Mouse (Mus musculus): ENCODE measurements around the gene Actl10. TPM values are rescaled to one million over a fixed set of nuclear protein-coding genes. Genes with fewer than 3 reads are reported as not detected.

Actl10 gene
- polyA plus RNA-seq, 1 experiment, result 39.7 TPM

DNA sequence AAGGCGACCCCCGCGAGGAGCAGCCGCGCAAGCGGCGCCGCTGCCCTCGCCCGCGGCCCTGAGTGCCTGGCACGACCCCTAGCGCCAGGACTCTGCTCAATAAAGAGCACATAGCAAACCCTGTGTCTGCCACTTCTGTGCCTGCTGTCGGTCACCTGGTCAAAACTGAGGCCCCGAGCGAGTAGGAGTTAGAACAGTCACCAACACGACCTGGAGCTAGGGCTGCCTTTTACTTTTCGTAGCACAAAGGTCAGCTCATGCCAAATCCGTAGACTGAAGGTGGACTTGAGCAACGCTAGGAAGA, 1.7 kb upstream of the Actl10 start:
- no peaks in the 10 kb centered on the region for H3K36me3 ChIP-seq (ENCODE audit: control insufficient read depth, insufficient read depth, low read length)
- H3K4me1 ChIP-seq (ENCODE audit: control insufficient read depth, insufficient read depth, low read length), result peaks cover 13% of the 10 kb centered on the region
- peak overlapping the region; percentile 93 for H3K4me3 ChIP-seq (ENCODE audit: control insufficient read depth, low read depth, low read length)
- H3K27ac ChIP-seq (ENCODE audit: control insufficient read depth, insufficient read depth, low read depth, low read length), result no peak overlapping the region; the same call in 1 of the 2 replicates
- H3K27me3 ChIP-seq (ENCODE audit: control insufficient read depth, insufficient read depth, low read length), result no peaks in the 10 kb centered on the region
- TF ChIP-seq POLR2A (IDR thresholded peaks at IDR 0.05; ENCODE audit: control insufficient read depth, low read depth, low read length), result peak; percentile 7; the same call in 1 of the 2 replicates
- TF ChIP-seq CTCF (IDR thresholded peaks at IDR 0.05; ENCODE audit: control insufficient read depth, insufficient read depth, insufficient replicate concordance, low read depth, low read length), result no peak

DNA sequence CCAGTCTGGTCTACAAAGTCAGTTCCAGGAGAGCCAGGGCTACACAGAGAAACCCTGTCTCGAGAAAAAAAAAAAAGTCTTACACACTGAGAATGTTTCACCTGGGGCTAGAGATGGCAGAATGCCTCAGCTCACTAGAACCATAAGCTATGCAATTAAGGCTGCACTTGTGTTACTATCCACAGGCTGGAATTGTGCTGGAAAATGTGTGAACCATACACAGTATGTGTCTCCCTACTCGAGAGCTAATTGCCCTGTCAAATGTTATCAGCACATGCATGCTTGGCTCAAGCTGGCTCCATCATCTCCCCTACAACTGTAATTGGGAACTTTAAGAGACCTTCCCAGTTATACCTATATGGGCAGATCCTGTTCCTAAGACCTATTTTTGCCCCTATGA, 639 bp upstream of the Actl10 start:
- Histone ChIP-seq H3K4me3 (ENCODE audit: control insufficient read depth, low read depth, low read length) (peak overlapping the region; percentile 93), H3K4me1 (ENCODE audit: control insufficient read depth, insufficient read depth, low read length) (peaks cover 13% of the 10 kb centered on the region), H3K36me3 (ENCODE audit: control insufficient read depth, insufficient read depth, low read length) (no peaks in the 10 kb centered on the region), H3K27ac (ENCODE audit: control insufficient read depth, insufficient read depth, low read depth, low read length) (no peak overlapping the region), H3K27me3 (ENCODE audit: control insufficient read depth, insufficient read depth, low read length) (no peaks in the 10 kb centered on the region)
- TF ChIP-seq POLR2A (IDR thresholded peaks at IDR 0.05; ENCODE audit: control insufficient read depth, low read depth, low read length) (no peak), CTCF (IDR thresholded peaks at IDR 0.05; ENCODE audit: control insufficient read depth, insufficient read depth, insufficient replicate concordance, low read depth, low read length) (no peak)

DNA sequence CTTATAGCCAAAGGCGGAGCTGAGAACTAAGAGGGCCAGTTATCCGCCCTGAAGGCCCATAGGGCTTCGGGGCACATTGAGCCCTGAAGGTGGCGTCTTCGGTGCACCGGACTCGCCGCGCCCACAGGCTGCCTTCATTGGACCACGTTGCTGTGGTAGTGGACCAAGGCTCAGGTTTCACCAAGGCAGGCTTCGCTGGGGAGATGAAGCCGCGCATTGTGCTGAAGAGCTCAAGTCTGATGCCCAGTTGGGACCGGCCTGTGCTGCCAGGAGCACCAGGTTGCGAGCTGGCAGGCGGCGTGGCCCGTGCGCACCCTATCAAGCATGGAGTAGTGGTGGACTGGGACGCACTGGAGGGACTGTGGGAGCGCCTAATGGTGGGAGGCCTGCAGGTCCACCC, 351 bp downstream of the Actl10 start:
- Histone ChIP-seq H3K4me1 (ENCODE audit: control insufficient read depth, insufficient read depth, low read length) (peaks cover 16% of the 10 kb centered on the region), H3K27ac (ENCODE audit: control insufficient read depth, insufficient read depth, low read depth, low read length) (peak overlapping the region; percentile 34), H3K4me3 (ENCODE audit: control insufficient read depth, low read depth, low read length) (peak overlapping the region; percentile 93), H3K36me3 (ENCODE audit: control insufficient read depth, insufficient read depth, low read length) (no peaks in the 10 kb centered on the region), H3K27me3 (ENCODE audit: control insufficient read depth, insufficient read depth, low read length) (no peaks in the 10 kb centered on the region)
- no peak for TF ChIP-seq CTCF (IDR thresholded peaks at IDR 0.05; ENCODE audit: control insufficient read depth, insufficient read depth, insufficient replicate concordance, low read depth, low read length)
- no peak for TF ChIP-seq POLR2A (IDR thresholded peaks at IDR 0.05; ENCODE audit: control insufficient read depth, low read depth, low read length)

DNA sequence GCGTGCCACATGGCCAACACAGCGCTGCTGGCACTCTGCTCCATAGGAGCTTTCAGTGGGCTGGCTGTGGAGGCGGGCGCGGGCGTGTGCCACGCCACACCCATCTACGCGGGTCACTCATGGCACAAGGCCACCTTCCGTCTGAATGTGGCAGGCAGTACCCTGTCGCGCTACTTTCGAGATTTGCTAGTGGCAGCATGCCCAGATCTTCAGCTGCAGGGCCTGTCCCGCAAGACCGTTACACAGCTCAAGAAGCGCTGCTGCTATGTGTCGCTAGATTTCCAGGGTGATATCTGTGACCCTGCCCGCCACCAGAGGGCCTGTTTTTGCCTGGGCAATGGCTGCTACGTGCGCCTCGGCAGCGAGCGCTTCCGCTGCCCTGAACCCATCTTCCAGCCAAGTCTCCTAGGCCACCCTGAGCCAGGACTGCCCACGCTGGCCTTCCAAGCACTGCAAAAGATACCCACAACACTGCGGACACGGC, 890 bp downstream of the Actl10 start:
- H3K27me3 ChIP-seq (ENCODE audit: control insufficient read depth, insufficient read depth, low read length), result no peaks in the 10 kb centered on the region
- TF ChIP-seq CTCF (IDR thresholded peaks at IDR 0.05; ENCODE audit: control insufficient read depth, insufficient read depth, insufficient replicate concordance, low read depth, low read length) (no peak; the same call in 1 of the 2 replicates), POLR2A (IDR thresholded peaks at IDR 0.05; ENCODE audit: control insufficient read depth, low read depth, low read length) (no peak)
- peak overlapping the region; percentile 0; the same call in 1 of the 2 replicates for H3K27ac ChIP-seq (ENCODE audit: control insufficient read depth, insufficient read depth, low read depth, low read length)
- H3K4me3 ChIP-seq (ENCODE audit: control insufficient read depth, low read depth, low read length), result peak overlapping the region; percentile 93
- peaks cover 19% of the 10 kb centered on the region for H3K4me1 ChIP-seq (ENCODE audit: control insufficient read depth, insufficient read depth, low read length)
- no peaks in the 10 kb centered on the region for H3K36me3 ChIP-seq (ENCODE audit: control insufficient read depth, insufficient read depth, low read length)

DNA sequence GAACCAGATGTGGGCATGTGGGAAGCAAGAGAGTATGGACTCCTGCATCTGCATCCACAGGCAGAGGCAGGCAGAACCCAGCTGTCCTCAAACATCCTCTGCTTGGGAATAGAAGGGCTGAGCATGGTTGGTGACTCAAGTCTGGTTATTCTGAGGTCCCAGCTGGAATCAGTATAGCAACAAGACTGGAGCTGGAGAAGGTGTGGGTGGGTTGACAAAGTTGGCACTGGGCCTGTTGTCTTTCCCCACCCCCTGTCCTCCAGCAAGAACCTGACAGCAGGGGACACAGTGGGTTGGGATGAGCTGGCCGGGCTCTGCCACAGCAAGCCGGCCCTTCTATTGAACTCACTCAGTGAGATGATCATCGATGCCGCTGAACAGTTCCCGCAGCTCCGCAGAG, 3.7 kb downstream of the Actl10 start:
- H3K27ac ChIP-seq (ENCODE audit: control insufficient read depth, insufficient read depth, low read depth, low read length), result no peak overlapping the region
- H3K4me1 ChIP-seq (ENCODE audit: control insufficient read depth, insufficient read depth, low read length), result peaks cover 26% of the 10 kb centered on the region
- H3K27me3 ChIP-seq (ENCODE audit: control insufficient read depth, insufficient read depth, low read length), result no peaks in the 10 kb centered on the region
- TF ChIP-seq CTCF (IDR thresholded peaks at IDR 0.05; ENCODE audit: control insufficient read depth, insufficient read depth, insufficient replicate concordance, low read depth, low read length) (no peak), POLR2A (IDR thresholded peaks at IDR 0.05; ENCODE audit: control insufficient read depth, low read depth, low read length) (no peak)
- H3K36me3 ChIP-seq (ENCODE audit: control insufficient read depth, insufficient read depth, low read length), result no peaks in the 10 kb centered on the region
- H3K4me3 ChIP-seq (ENCODE audit: control insufficient read depth, low read depth, low read length), result 0 out of 2 replicates have a peak overlapping the region, but pooled peaks have one; percentile 6

DNA sequence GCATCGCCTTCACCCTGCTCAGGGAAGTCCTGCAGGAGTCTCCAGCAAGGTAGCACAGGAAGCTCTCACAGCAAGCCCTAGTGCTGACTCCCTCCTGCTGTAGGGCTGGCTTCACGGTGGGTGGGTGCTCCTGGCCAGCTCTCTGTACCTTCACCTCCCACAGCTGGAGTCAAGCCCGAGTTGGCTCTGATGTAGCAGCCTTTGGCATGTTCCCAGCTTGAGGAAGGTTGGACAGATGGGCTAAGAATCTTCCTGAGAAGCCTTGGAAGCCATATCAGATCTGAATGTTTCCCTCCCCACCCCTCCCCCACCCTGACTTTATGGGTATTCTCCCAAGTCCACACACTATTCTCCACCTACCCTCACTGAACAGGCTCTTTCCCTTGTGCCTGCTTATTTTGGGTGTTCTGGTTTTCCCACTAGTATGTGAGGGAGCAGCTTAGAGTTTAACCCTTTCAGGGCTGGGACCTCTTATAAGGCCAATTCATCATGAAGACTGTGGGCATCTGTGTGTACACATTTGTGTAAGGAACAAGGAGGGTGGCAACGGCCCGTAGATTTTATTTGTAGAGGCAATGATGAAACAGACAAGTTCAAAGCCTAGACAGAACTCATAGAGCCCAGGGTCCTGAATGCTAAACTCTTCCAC, 5.7 kb downstream of the Actl10 start:
- Histone ChIP-seq H3K4me3 (ENCODE audit: control insufficient read depth, low read depth, low read length) (no peak overlapping the region), H3K27ac (ENCODE audit: control insufficient read depth, insufficient read depth, low read depth, low read length) (no peak overlapping the region), H3K27me3 (ENCODE audit: control insufficient read depth, insufficient read depth, low read length) (no peaks in the 10 kb centered on the region), H3K4me1 (ENCODE audit: control insufficient read depth, insufficient read depth, low read length) (peaks cover 25% of the 10 kb centered on the region), H3K36me3 (ENCODE audit: control insufficient read depth, insufficient read depth, low read length) (no peaks in the 10 kb centered on the region)
- TF ChIP-seq CTCF (IDR thresholded peaks at IDR 0.05; ENCODE audit: control insufficient read depth, insufficient read depth, insufficient replicate concordance, low read depth, low read length), result no peak
- no peak for TF ChIP-seq POLR2A (IDR thresholded peaks at IDR 0.05; ENCODE audit: control insufficient read depth, low read depth, low read length)

DNA sequence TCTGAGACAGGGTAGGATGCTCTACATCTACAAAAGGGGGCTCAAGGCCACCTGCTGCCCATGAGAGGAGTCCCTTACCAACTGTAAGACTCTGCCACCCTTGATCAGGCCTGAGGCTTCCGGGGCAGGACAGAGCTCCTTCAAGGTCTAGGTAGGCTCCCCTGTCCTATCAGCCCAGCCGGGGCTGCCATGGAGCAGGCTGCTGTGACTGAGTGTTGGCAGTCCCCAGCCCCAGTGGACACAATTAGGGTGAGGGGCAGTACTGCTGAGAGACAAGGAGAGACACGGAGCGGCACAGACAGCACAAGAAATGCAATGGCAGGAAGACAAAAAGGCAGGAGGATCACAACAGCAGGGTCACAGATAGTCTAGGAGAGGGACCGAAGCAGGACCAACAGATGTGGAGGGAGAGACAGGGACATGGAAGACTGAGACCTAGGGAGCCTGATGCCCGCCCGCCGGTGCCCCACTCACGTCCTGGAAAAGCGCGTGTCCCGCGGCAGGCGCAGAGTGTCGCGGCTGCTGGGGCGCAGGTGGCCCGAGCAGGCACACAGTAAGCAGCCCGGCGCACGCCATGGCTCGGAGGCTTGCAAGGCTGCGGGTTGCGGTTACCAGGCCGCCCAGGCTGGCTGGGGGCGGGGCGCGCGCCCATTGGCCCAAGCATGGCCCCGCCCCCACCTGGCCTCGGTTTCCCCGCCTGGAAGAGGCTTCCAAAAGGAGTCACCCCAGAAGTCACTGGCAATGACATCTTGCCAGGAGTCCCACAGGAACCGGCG, 6.9 kb downstream of the Actl10 start, which contains the start of gene Necab3:
Necab3 (minus strand) TSS at position 627 of the 776 bp plus-strand sequence.
- Histone ChIP-seq H3K36me3 (ENCODE audit: control insufficient read depth, insufficient read depth, low read length) (no peaks in the 10 kb centered on the region), H3K4me1 (ENCODE audit: control insufficient read depth, insufficient read depth, low read length) (peaks cover 19% of the 10 kb centered on the region), H3K4me3 (ENCODE audit: control insufficient read depth, low read depth, low read length) (peak within 1 kb of the TSS; percentile 58), H3K27ac (ENCODE audit: control insufficient read depth, insufficient read depth, low read depth, low read length) (no peak within 1 kb of the TSS), H3K27me3 (ENCODE audit: control insufficient read depth, insufficient read depth, low read length) (no peaks in the 10 kb centered on the region)
- no peak for TF ChIP-seq CTCF (IDR thresholded peaks at IDR 0.05; ENCODE audit: control insufficient read depth, insufficient read depth, insufficient replicate concordance, low read depth, low read length)
- TF ChIP-seq POLR2A (IDR thresholded peaks at IDR 0.05; ENCODE audit: control insufficient read depth, low read depth, low read length), result no peak

Measured in testis, adult 2 months (tissue).